Mouse (Mus musculus): Measurements from ENCODE around the gene Akap1.

Gene Akap1

GRCm38 (mm10) chr11:88782531-88782930 is 81.9 kb downstream of the Akap1 start:
- DNase-seq (ENCODE audit: low read depth, low spot score): no peak

Measured in retina, adult 2 months (tissue).